Mouse (Mus musculus): ENCODE measurements around the gene Gcnt7. TPM values are rescaled to one million over a fixed set of nuclear protein-coding genes. Genes with fewer than 3 reads are reported as not detected.

The Gcnt7 gene
- polyA plus RNA-seq, 1 experiment from 2014 or later, result 1.0 TPM

DNA sequence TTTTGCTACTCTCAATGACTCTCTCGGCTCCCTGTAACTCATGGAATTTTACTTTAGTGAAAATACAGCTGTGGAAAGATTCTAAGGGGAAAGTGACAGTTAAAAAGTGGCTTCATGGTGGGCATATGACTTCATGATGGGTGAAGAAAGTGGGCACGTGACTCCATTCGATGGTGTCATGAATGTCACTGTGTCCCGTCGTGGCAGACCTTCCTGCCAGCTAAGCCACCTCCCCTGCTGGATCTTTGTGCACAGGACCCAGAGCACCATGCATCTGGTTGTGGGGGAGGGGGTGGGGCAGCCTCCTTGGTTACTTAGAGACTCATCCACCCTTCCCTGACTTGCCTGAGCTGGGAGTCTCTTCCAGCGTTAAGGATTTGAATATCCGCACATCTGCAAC, 54.2 kb downstream of the Gcnt7 start:
- no peak overlapping the region for H3K4me3 ChIP-seq (ENCODE audit: low read length)
- H3K27ac ChIP-seq (ENCODE audit: low read depth, low read length), result no peak overlapping the region
- no peak for ATAC-seq (ENCODE audit: low FRiP score, low TSS enrichment)
- H3K9ac ChIP-seq (ENCODE audit: low read depth, low read length), result no peak overlapping the region
- H3K36me3 ChIP-seq (ENCODE audit: control insufficient read depth, insufficient read depth, low read length), result no peaks in the 10 kb centered on the region
- H3K4me1 ChIP-seq (ENCODE audit: control insufficient read depth, insufficient read depth, low read length), result no peaks in the 10 kb centered on the region
- WGBS, result 61% methylated on average over 7 of the region's 7 CpGs
- no peaks in the 10 kb centered on the region for H3K27me3 ChIP-seq (ENCODE audit: control insufficient read depth, insufficient read depth, low read length)
- no peaks in the 10 kb centered on the region for H3K9me3 ChIP-seq (ENCODE audit: control insufficient read depth, low read length)
- no peak overlapping the region for H3K4me2 ChIP-seq (replicated peaks; ENCODE audit: low read depth, low read length)

DNA sequence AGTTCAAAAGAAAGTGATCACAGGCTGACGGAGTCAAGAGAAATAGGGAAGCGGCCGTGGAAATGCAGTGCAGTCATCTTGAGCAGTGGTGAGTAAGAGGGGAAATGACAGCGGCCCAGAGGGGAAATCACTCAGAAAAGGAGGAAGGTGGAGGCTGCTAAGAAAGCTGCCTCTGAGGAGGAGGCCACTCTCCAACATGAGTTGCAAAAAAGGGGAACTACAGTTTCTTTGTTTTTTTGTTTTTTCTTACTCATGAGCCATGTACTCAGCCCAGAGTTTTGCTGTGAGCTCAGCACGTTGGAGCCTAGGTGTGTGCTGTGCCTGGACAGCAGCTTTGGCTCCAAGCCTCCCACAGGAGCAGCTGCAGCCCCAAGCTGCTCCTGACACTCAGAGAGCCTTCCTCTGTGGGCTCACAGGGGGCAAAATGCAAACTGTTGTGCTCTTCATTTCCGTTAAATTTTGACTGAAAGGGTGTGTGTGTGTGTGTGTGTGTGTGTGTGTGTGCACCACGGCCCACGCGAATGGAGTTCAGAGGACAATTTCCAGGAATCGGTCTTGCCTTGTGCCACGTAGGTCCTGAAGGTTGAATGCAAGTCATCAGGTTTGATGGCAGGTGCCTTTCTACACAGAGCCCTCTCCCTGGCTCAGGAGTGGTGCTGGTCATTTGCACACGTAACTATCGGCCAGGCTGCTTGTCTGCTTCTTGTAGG, 57.1 kb downstream of the Gcnt7 start:
- no peak for ATAC-seq (ENCODE audit: low FRiP score, low TSS enrichment)
- 60% methylated on average over 13 of the region's 13 CpGs for WGBS
- no peaks in the 10 kb centered on the region for H3K4me1 ChIP-seq (ENCODE audit: control insufficient read depth, insufficient read depth, low read length)
- no peaks in the 10 kb centered on the region for H3K27me3 ChIP-seq (ENCODE audit: control insufficient read depth, insufficient read depth, low read length)
- H3K36me3 ChIP-seq (ENCODE audit: control insufficient read depth, insufficient read depth, low read length), result no peaks in the 10 kb centered on the region
- no peak overlapping the region for H3K27ac ChIP-seq (ENCODE audit: low read depth, low read length)
- H3K4me3 ChIP-seq (ENCODE audit: low read length), result no peak overlapping the region
- H3K9ac ChIP-seq (ENCODE audit: low read depth, low read length), result no peak overlapping the region
- no peaks in the 10 kb centered on the region for H3K9me3 ChIP-seq (ENCODE audit: control insufficient read depth, low read length)
- no peak overlapping the region for H3K4me2 ChIP-seq (replicated peaks; ENCODE audit: low read depth, low read length)

Other genes starting within 250 kb of the Gcnt7 start
- not detected in 2 replicates for gene Mc3r, start 210.1 kb downstream of the Gcnt7 start, polyA plus RNA-seq (2014; fragmentation: Nextera tagmentation; extraction: Ambion mirVana)
- gene Fam210b, start 113.0 kb downstream of the Gcnt7 start, polyA plus RNA-seq (2014; fragmentation: Nextera tagmentation; extraction: Ambion mirVana), result 6.5 and 7.1 TPM in 2 replicates
- gene Aurka, start 88.1 kb downstream of the Gcnt7 start, polyA plus RNA-seq (2014; fragmentation: Nextera tagmentation; extraction: Ambion mirVana), result 126 and 136 TPM in 2 replicates
- gene Cstf1, start 87.9 kb downstream of the Gcnt7 start, polyA plus RNA-seq (2014; fragmentation: Nextera tagmentation; extraction: Ambion mirVana), result 35.1 and 49.5 TPM in 2 replicates
- gene Cass4, start 64.8 kb downstream of the Gcnt7 start, polyA plus RNA-seq (2014; fragmentation: Nextera tagmentation; extraction: Ambion mirVana), result 0.19 and 0.57 TPM in 2 replicates
- 64.0 and 74.4 TPM in 2 replicates for gene Rtf2, start 18.0 kb downstream of the Gcnt7 start, polyA plus RNA-seq (2014; fragmentation: Nextera tagmentation; extraction: Ambion mirVana)
- gene Fam209, start 13.9 kb upstream of the Gcnt7 start, polyA plus RNA-seq (2014; fragmentation: Nextera tagmentation; extraction: Ambion mirVana), result 0.40 TPM in 1 of 2 replicates, not detected in the other
- gene Tfap2c, start 91.0 kb upstream of the Gcnt7 start, polyA plus RNA-seq (2014; fragmentation: Nextera tagmentation; extraction: Ambion mirVana), result 0.60 and 0.66 TPM in 2 replicates

All from kidney, embryonic 14.5 days (tissue).